8 mouse cellular contexts compared by ENCODE assay signal in genomic region chr15:37099927-37100766, GRCm38 (mm10).
DNase-seq lines count a peak whose midpoint lies in the region; ATAC-seq and TF ChIP-seq lines count a peak whose summit lies in the region.

No protein-coding gene starts in this region.

- peaks cover 6% of the 10 kb centered on the region for H3K9me3 ChIP-seq in ES-Bruce4 (replicated peaks; ENCODE audit: control insufficient read depth, insufficient read depth, low read length, poor library complexity, severe bottlenecking)
- H3K9me3 ChIP-seq in embryonic facial prominence, embryonic 14.5 days (ENCODE audit: control insufficient read depth, low read length): no peaks in the 10 kb centered on the region
- H3K9me3 ChIP-seq in lung, postnatal 0 days (ENCODE audit: low read length): no peaks in the 10 kb centered on the region

- no peaks in the 10 kb centered on the region for H3K4me1 ChIP-seq in ES-Bruce4 (ENCODE audit: control insufficient read depth, insufficient read depth, low read length)
- no peaks in the 10 kb centered on the region for H3K4me1 ChIP-seq in embryonic facial prominence, embryonic 14.5 days (ENCODE audit: control insufficient read depth, insufficient read depth, low read length)
- no peaks in the 10 kb centered on the region for H3K4me1 ChIP-seq in lung, postnatal 0 days (ENCODE audit: insufficient read depth, low read depth, low read length)

- WGBS in embryonic facial prominence, embryonic 14.5 days: 41% methylated on average over 16 of the region's 17 CpGs
- 41% methylated on average over 17 of the region's 17 CpGs for WGBS in lung, postnatal 0 days

- peak overlapping the region; percentile 47; the same call in 1 of the 2 replicates for H3K4me3 ChIP-seq in ES-Bruce4 (ENCODE audit: low read depth, low read length)
- H3K4me3 ChIP-seq in embryonic facial prominence, embryonic 14.5 days (ENCODE audit: low read depth, low read length): peak overlapping the region; percentile 23
- no peak overlapping the region for H3K4me3 ChIP-seq in lung, postnatal 0 days (ENCODE audit: low read depth, low read length)

- no peaks in the 10 kb centered on the region for H3K27me3 ChIP-seq in ES-Bruce4 (ENCODE audit: control insufficient read depth, insufficient read depth, low read length, poor library complexity, severe bottlenecking)
- no peaks in the 10 kb centered on the region for H3K27me3 ChIP-seq in embryonic facial prominence, embryonic 14.5 days (replicated peaks; ENCODE audit: control insufficient read depth, insufficient read depth, low read length)
- H3K27me3 ChIP-seq in lung, postnatal 0 days (replicated peaks; ENCODE audit: insufficient read depth, low read length): no peaks in the 10 kb centered on the region

- TF ChIP-seq POLR2A in ES-Bruce4 (IDR thresholded peaks at IDR 0.05; ENCODE audit: insufficient read depth, low read length): no peak

- peak; percentile 89 for ATAC-seq in embryonic facial prominence, embryonic 14.5 days (ENCODE audit: low read depth)
- peak; percentile 52 for ATAC-seq in lung, postnatal 0 days

- DNase-seq in adrenal gland, postnatal 25 days: peak; percentile 45
- peak; percentile 73 for DNase-seq in embryonic facial prominence, embryonic 14.5 days (ENCODE audit: low spot score)
- peak; percentile 61 for DNase-seq in heart, postnatal 4 days
- DNase-seq in layer of hippocampus, adult 8-10 months (ENCODE audit: low spot score in 2 of 2): peak; percentile 51
- peak; percentile 79 for DNase-seq in lung, postnatal 0 days (ENCODE audit: low spot score)
- DNase-seq in retina, postnatal 1 day: peak; percentile 71
- no peak for DNase-seq in urinary bladder, postnatal 10 days (ENCODE audit: low spot score)

- peak overlapping the region; percentile 47 for H3K4me2 ChIP-seq in embryonic facial prominence, embryonic 14.5 days (ENCODE audit: low read depth, low read length)
- no peak overlapping the region; the same call in 1 of the 2 replicates for H3K4me2 ChIP-seq in lung, postnatal 0 days (replicated peaks; ENCODE audit: low read depth, low read length)

- no peak overlapping the region for H3K9ac ChIP-seq in ES-Bruce4 (ENCODE audit: low read depth, poor library complexity, severe bottlenecking)
- H3K9ac ChIP-seq in embryonic facial prominence, embryonic 14.5 days (ENCODE audit: low read depth, low read length): no peak overlapping the region
- no peak overlapping the region for H3K9ac ChIP-seq in lung, postnatal 0 days (replicated peaks; ENCODE audit: low read depth)

- no peak overlapping the region for H3K27ac ChIP-seq in ES-Bruce4 (ENCODE audit: insufficient read depth, low read length)
- no peak overlapping the region for H3K27ac ChIP-seq in embryonic facial prominence, embryonic 14.5 days (replicated peaks; ENCODE audit: low read depth, low read length)
- no peak overlapping the region for H3K27ac ChIP-seq in lung, postnatal 0 days (ENCODE audit: low read length)

- peak; percentile 69 for TF ChIP-seq CTCF in ES-Bruce4 (IDR thresholded peaks at IDR 0.05; ENCODE audit: low read depth, low read length)
- TF ChIP-seq CTCF in lung, postnatal 0 days (IDR thresholded peaks at IDR 0.05): peak; percentile 78

- no peaks in the 10 kb centered on the region for H3K36me3 ChIP-seq in ES-Bruce4 (ENCODE audit: control insufficient read depth, insufficient read depth, low read length, poor library complexity, severe bottlenecking)
- no peaks in the 10 kb centered on the region for H3K36me3 ChIP-seq in embryonic facial prominence, embryonic 14.5 days (ENCODE audit: control insufficient read depth, insufficient read depth, low read length)
- no peaks in the 10 kb centered on the region for H3K36me3 ChIP-seq in lung, postnatal 0 days (ENCODE audit: insufficient read depth, low read length)

- TF ChIP-seq EP300 in ES-Bruce4 (IDR thresholded peaks at IDR 0.05; ENCODE audit: insufficient read depth, low read depth, low read length): no peak
- TF ChIP-seq EP300 in lung, postnatal 0 days (IDR thresholded peaks at IDR 0.05): no peak
